Mouse (Mus musculus) cerebellum, adult 2 months (tissue): ENCODE measurements around the gene Chst13.

ENCODE experiments used
- CTCF ChIP-seq: fragments of 200-500 bp; IDR thresholded peaks from 2 replicates; pipeline ENCODE4 v1.5.1; 2011; ENCODE audit warnings: low read depth, mild to moderate bottlenecking, control low read depth, low read length, moderate library complexity, borderline replicate concordance; ENCODE audit not compliant: insufficient read depth
- POLR2A ChIP-seq: fragments of 200-500 bp; IDR thresholded peaks from 2 replicates; pipeline ENCODE4 v1.6.1; 2011; ENCODE audit warnings: low read length, control low read depth, borderline replicate concordance; ENCODE audit not compliant: insufficient read depth

DNA sequence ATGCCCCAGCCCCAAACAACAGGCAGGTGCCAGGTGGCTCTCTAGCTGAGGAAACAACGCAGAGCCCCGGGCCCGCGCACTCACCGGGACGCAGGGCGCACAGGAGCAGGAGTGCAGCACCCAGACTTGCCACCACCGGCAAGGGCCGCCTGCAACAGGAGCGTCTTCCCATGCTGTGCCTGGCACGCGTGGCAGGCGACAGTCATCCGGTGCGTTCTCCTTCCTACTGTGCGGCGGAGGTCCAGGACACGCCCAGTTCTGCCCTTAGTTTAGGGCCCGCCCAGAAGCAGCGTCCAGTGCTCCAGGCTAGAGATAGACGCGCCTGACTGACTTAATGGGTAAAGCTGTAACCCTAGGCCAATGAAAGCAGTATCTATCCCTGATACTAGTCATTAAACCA, at the start of gene Chst13:
- TF ChIP-seq POLR2A (no peak), CTCF (no peak)
